Mouse (Mus musculus): ENCODE data around the gene Pde4dip. TPM values are rescaled to one million over a fixed set of nuclear protein-coding genes. Genes with fewer than 3 reads are reported as not detected.

The Pde4dip gene
- total RNA-seq, 2 experiments from 2014 or later: 228 to 229 TPM

DNA sequence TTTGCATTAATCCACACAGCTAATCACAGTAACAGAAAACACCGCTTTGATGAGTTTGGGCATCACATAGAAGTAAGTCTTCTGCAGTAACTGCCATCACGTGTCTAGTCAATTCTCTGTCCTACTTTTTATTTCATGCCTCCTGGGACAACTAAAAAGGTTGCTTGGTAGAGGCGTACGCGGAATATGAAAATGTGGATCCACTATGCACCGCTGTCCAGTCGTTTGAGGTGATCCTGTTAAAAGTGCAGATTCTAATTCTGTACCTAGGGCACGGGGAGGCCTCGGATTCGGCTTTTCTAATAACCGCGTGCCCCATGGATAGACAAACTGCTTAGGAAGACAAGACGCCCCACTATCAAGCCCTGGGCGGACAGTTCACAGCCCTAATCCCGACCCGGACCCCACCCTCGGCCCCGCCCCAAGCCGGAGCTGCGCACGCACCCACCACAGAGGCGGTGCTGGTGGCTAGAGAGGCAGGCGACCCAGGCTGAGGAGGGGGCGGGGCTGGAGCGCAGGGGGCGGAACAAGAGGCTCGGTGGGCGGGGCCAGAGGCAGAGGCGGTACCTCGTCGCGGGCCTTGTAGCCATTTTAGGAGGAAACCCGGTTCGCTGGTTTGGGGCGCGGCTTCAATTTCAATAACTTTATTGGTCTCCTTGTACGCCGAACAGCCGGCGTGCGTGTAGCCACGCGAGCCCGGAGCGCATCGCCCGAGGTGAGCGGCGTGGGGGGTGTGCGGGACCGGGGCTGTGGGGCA is 230.7 kb downstream of the Pde4dip start, which contains the start of gene Prkab2:
Gene Prkab2, plus strand, starts transcription at position 539 of the 757 bp plus-strand sequence.
- peak; percentile 97 to 99 for DNase-seq (ENCODE audit: low spot score in 2 of 2)

GRCm38 (mm10) chr3:97654901-97655300 is 233.6 kb downstream of the Pde4dip start:
- no peak for DNase-seq (ENCODE audit: low spot score in 2 of 2)

DNA sequence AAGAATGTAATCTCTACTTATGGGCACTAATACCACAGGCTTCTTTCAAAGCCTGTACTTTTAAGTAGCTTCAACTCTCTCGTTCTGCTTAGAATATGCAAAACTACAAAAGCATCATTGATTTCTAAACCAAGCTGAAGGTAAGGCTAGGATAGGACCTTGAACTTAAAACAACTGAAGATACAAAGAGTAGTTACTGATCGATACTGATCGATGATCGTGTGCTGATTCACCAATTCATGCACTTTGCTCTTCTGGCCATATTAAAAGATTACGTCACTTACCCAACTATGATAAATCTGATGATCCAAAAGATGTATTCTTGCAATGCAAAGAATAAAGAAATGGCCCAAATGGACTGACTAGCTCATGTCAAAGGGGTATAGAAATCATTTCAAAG is 234.7 kb downstream of the Pde4dip start:
- no peak for DNase-seq (ENCODE audit: low spot score in 2 of 2)

DNA sequence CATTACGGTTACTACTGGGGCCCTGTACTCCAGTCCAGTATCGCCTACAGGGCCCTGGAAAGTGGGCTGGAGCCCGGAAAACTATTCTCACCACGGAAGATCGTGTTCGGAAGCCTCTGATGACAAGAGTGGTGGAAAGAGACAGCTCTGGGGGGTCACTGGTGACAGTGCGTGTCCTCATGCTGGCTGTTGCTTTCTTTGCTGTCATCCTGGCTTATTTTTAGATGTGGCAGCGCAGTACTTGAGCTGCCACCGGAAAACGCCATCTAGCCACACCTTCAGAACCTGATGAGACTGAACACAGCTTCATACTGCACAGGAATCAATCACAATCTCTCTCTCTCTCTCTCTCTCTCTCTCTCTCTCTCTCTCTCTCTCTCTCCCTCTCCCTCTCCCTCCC is 236.9 kb downstream of the Pde4dip start:
- no peak for DNase-seq (ENCODE audit: low spot score in 2 of 2)

GRCm38 (mm10) chr3:97649469-97649868 is 239.0 kb downstream of the Pde4dip start:
- DNase-seq (ENCODE audit: low spot score in 2 of 2): no peak

- DNase-seq (ENCODE audit: low spot score in 2 of 2): no peak
Measured at GRCm38 (mm10) chr3:97649022-97649421, 239.5 kb downstream of the Pde4dip start.

- DNase-seq (ENCODE audit: low spot score in 2 of 2): no peak
Measured at GRCm38 (mm10) chr3:97648518-97648917, 240.0 kb downstream of the Pde4dip start.

GRCm38 (mm10) chr3:97642001-97642400 is 246.5 kb downstream of the Pde4dip start:
- DNase-seq (ENCODE audit: low spot score in 2 of 2): no peak

- no peak for DNase-seq (ENCODE audit: low spot score in 2 of 2)
Measured at GRCm38 (mm10) chr3:97641396-97641795, 247.1 kb downstream of the Pde4dip start.

Small RNA genes within 50 kb of the gene (microRNA-seq; reads per million reads assigned to microRNA genes)
- 0 reads per million in 2 experiments for gene Mir7225

Other genes starting within 250 kb of the Pde4dip start
- gene Prkab2, start 230.5 kb downstream of the Pde4dip start, total RNA-seq (2021): 10 to 100 TPM; 35.3 TPM
- gene Gm17651, start 214.0 kb downstream of the Pde4dip start, total RNA-seq (2021): not detected
- 10 to 100 TPM; 77.2 to 80.5 TPM for gene Sec22b, start 12.5 kb upstream of the Pde4dip start, total RNA-seq (2021)
- 10 to 100 TPM; 21.4 to 22.8 TPM for gene Notch2, start 124.8 kb upstream of the Pde4dip start, total RNA-seq (2021)

Measured in layer of hippocampus, adult 18-20 months (tissue).